Mouse (Mus musculus) heart, adult 2 months (tissue): ENCODE data around the gene Aftph. TPM values are rescaled to one million over a fixed set of nuclear protein-coding genes. Genes with fewer than 3 reads are reported as not detected.

ENCODE experiments used
- DNase-seq, 2 experiments: peaks; one replicate each; pipeline ENCODE4 v3.0.0; 2021
- H3K27ac ChIP-seq: fragments of 200-600 bp; 2 replicates; pipeline ENCODE4 v1.8.1; 2022
- H3K27me3 ChIP-seq: fragments of 200-500 bp; 2 replicates; pipeline ENCODE4 v1.6.1; 2012; ENCODE audit warnings: mild to moderate bottlenecking, low read length, inconsistent platforms, mixed read lengths; ENCODE audit not compliant: control insufficient read depth, insufficient read depth
- H3K36me3 ChIP-seq: fragments of 200-500 bp; 2 replicates; pipeline ENCODE4 v1.6.1; 2012; ENCODE audit warnings: low read length, inconsistent platforms; ENCODE audit not compliant: control insufficient read depth, insufficient read depth
- H3K4me1 ChIP-seq: fragments of 200-500 bp; 2 replicates; pipeline ENCODE4 v1.6.1; 2011; ENCODE audit warnings: low read length; ENCODE audit not compliant: control insufficient read depth, insufficient read depth
- H3K4me3 ChIP-seq: fragments of 200-600 bp; 2 replicates; pipeline ENCODE4 v1.8.1; 2022
- H3K79me2 ChIP-seq: fragments of 200-500 bp; replicated peaks from 2 replicates; pipeline ENCODE4 v1.6.1; 2012; ENCODE audit warnings: mild to moderate bottlenecking, inconsistent platforms, low read length, moderate library complexity, mixed read lengths; ENCODE audit not compliant: control insufficient read depth, insufficient read depth
- H3K9ac ChIP-seq: fragments of 200-500 bp; 2 replicates; pipeline ENCODE4 v1.6.1; 2012; ENCODE audit warnings: low read depth, mild to moderate bottlenecking, control low read depth, inconsistent platforms, low read length, mixed read lengths
- CTCF ChIP-seq: fragments of 200-600 bp; IDR thresholded peaks from 2 replicates; pipeline ENCODE4 v1.8.1; 2022; ENCODE audit warnings: antibody characterized with exemption, mild to moderate bottlenecking, moderate library complexity
- EP300 ChIP-seq: fragments of 200-500 bp; IDR thresholded peaks from 2 replicates; pipeline ENCODE4 v1.6.1; 2011; ENCODE audit warnings: low read depth, low read length, control low read depth; ENCODE audit not compliant: insufficient read depth
- POLR2A ChIP-seq: fragments of 200-500 bp; IDR thresholded peaks from 2 replicates; pipeline ENCODE4 v1.6.1; 2011; ENCODE audit warnings: mild to moderate bottlenecking, low read depth, low read length, control low read depth; ENCODE audit not compliant: insufficient read depth
- WGBS: fragments of 180-500 bp; shearing (Covaris S2); methylation state at CpG from one replicate; pipeline ENCODE4 v1.1.7; 2018; 5-methylcytosine and 5-hydroxymethylcytosine counted together
- intact Hi-C: fragments of 180-260 bp; cut with DNase I; formaldehyde crosslinking; loops from one replicate; pipeline ENCODE4 v1.15.1; 2025
- polyA plus RNA-seq: library from polyadenylated mRNA; depleted of rRNA; stranded (reverse); fragments of >200 nt; gene quantifications from 2 replicates; pipeline ENCODE4 v1.2.3, GENCODE M21; 2012
- total RNA-seq, 2 experiments: library from RNA; stranded (reverse); gene quantifications; 2 replicates each; pipeline ENCODE4 v1.2.3; 2021

Aftph gene
- total and polyA plus RNA-seq, 3 experiments = 18.9 to 22.7 (median 22.5) TPM

- no peak for DNase-seq
- H3K27ac ChIP-seq = no peak overlapping the region
- H3K4me1 ChIP-seq = no peaks in the 10 kb centered on the region
- no peaks in the 10 kb centered on the region for H3K27me3 ChIP-seq
- H3K36me3 ChIP-seq = no peaks in the 10 kb centered on the region
- intact Hi-C loops = no loop called here
- no peak overlapping the region for H3K9ac ChIP-seq
- H3K79me2 ChIP-seq = no peaks in the 10 kb centered on the region
- WGBS = 64% methylated on average over 6 of the region's 6 CpGs
- TF ChIP-seq EP300 (no peak), POLR2A (no peak), CTCF (no peak)
- H3K4me3 ChIP-seq = no peak overlapping the region
Measured at GRCm38 (mm10) chr11:20672513-20672912, 68.9 kb downstream of the Aftph start.

- no peaks in the 10 kb centered on the region for H3K36me3 ChIP-seq
- H3K27me3 ChIP-seq = no peaks in the 10 kb centered on the region
- TF ChIP-seq CTCF (peak; percentile 32), POLR2A (no peak)
- no peak overlapping the region for H3K27ac ChIP-seq
- DNase-seq = no peak
- intact Hi-C loops = no loop called here
- no peak overlapping the region for H3K4me3 ChIP-seq
- no peaks in the 10 kb centered on the region for H3K79me2 ChIP-seq
- H3K9ac ChIP-seq = no peak overlapping the region
- no peaks in the 10 kb centered on the region for H3K4me1 ChIP-seq
- 45% methylated on average over 6 of the region's 6 CpGs for WGBS
Measured at GRCm38 (mm10) chr11:20671789-20672392, 69.5 kb downstream of the Aftph start.

- no peak overlapping the region for H3K4me3 ChIP-seq
- TF ChIP-seq POLR2A (no peak), EP300 (no peak), CTCF (no peak)
- no peaks in the 10 kb centered on the region; the same call in 1 of the 2 replicates for H3K4me1 ChIP-seq
- 83% methylated on average over 9 of the region's 9 CpGs for WGBS
- H3K79me2 ChIP-seq = no peaks in the 10 kb centered on the region
- H3K27ac ChIP-seq = no peak overlapping the region
- H3K27me3 ChIP-seq = no peaks in the 10 kb centered on the region
- no peak overlapping the region for H3K9ac ChIP-seq
- no peaks in the 10 kb centered on the region for H3K36me3 ChIP-seq
- no peak for DNase-seq
- intact Hi-C loops = loop anchor here (5.0 kb wide), 1 partner anchor 77 kb away; the partner anchor contains the start of gene Aftph
Measured at GRCm38 (mm10) chr11:20664878-20665277, 76.5 kb downstream of the Aftph start.

- Histone ChIP-seq H3K4me1 (no peaks in the 10 kb centered on the region; the same call in 1 of the 2 replicates), H3K27me3 (no peaks in the 10 kb centered on the region)
Measured at GRCm38 (mm10) chr11:20663580-20664198, 77.7 kb downstream of the Aftph start.

GRCm38 (mm10) chr11:20662811-20663210 is 78.6 kb downstream of the Aftph start:
- Histone ChIP-seq H3K79me2 (no peaks in the 10 kb centered on the region), H3K36me3 (no peaks in the 10 kb centered on the region), H3K9ac (no peak overlapping the region), H3K4me3 (no peak overlapping the region), H3K4me1 (no peaks in the 10 kb centered on the region; the same call in 1 of the 2 replicates), H3K27me3 (no peaks in the 10 kb centered on the region), H3K27ac (no peak overlapping the region)
- WGBS = 74% methylated on average over 7 of the region's 7 CpGs
- no peak for DNase-seq
- intact Hi-C loops = loop anchor here (5.0 kb wide), 1 partner anchor 79 kb away; the partner anchor contains the start of gene Aftph
- TF ChIP-seq CTCF (no peak), POLR2A (no peak), EP300 (no peak)

More at GRCm38 (mm10) chr11:20663580-20664198, 77.7 kb downstream of the Aftph start:
- DNase-seq = no peak
- intact Hi-C loops = loop anchor here (5.0 kb wide), 1 partner anchor 79 kb away; the partner anchor contains the start of gene Aftph
- Histone ChIP-seq H3K27ac (no peak overlapping the region), H3K9ac (no peak overlapping the region), H3K36me3 (no peaks in the 10 kb centered on the region), H3K4me3 (no peak overlapping the region), H3K79me2 (no peaks in the 10 kb centered on the region)
- 83% methylated on average over 5 of the region's 5 CpGs for WGBS
- no peak for TF ChIP-seq CTCF
- TF ChIP-seq POLR2A = no peak
- no peak for TF ChIP-seq EP300

- 32% methylated on average over 4 of the region's 4 CpGs for WGBS
- intact Hi-C loops = loop anchor here (5.0 kb wide), 1 partner anchor 81 kb away; the partner anchor contains the start of gene Aftph
- peak; percentile 31 for DNase-seq
- H3K79me2 ChIP-seq = no peaks in the 10 kb centered on the region
- TF ChIP-seq EP300 (0 out of 2 replicates have a peak, but pooled peaks have one; percentile 9), CTCF (peak; percentile 86), POLR2A (no peak)
- H3K9ac ChIP-seq = no peak overlapping the region
- no peaks in the 10 kb centered on the region; the same call in 1 of the 2 replicates for H3K4me1 ChIP-seq
- no peaks in the 10 kb centered on the region for H3K27me3 ChIP-seq
- no peaks in the 10 kb centered on the region for H3K36me3 ChIP-seq
- H3K27ac ChIP-seq = no peak overlapping the region
- H3K4me3 ChIP-seq = no peak overlapping the region
Measured at GRCm38 (mm10) chr11:20661652-20662051, 79.7 kb downstream of the Aftph start.
